Mouse (Mus musculus) limb, embryonic 14.5 days (tissue): ENCODE measurements around the gene Fut11. TPM values are rescaled to one million over a fixed set of nuclear protein-coding genes. Genes with fewer than 3 reads are reported as not detected.

Experiments used
- ATAC-seq: fragments of 200-750 bp; cut with Nextera tagmentation; 2 replicates; pipeline ENCODE4 v1.8.0; 2017; ENCODE audit warnings: low read depth, moderate number of reproducible peaks, moderate TSS enrichment; ENCODE audit not compliant: low FRiP score
- DNase-seq: peaks from one replicate; pipeline ENCODE4 v3.0.0-alpha.2; 2015; ENCODE audit warnings: low spot score
- H3K27ac ChIP-seq: fragments of 300-500 bp; sonication (generic); replicated peaks from 2 replicates; pipeline ENCODE4 v1.5.1; 2014; ENCODE audit warnings: low read depth, mild to moderate bottlenecking, low read length, moderate library complexity, mixed read lengths
- H3K27me3 ChIP-seq: fragments of 300-500 bp; sonication (generic); 2 replicates; pipeline ENCODE4 v1.6.1; 2014; ENCODE audit warnings: low read length, mixed read lengths; ENCODE audit not compliant: control insufficient read depth, insufficient read depth
- H3K36me3 ChIP-seq: fragments of 300-500 bp; sonication (generic); 2 replicates; pipeline ENCODE4 v1.6.1; 2014; ENCODE audit warnings: mild to moderate bottlenecking, low read length, moderate library complexity, mixed read lengths; ENCODE audit not compliant: control insufficient read depth, insufficient read depth
- H3K4me1 ChIP-seq: fragments of 300-500 bp; sonication (generic); 2 replicates; pipeline ENCODE4 v1.6.1; 2014; ENCODE audit warnings: antibody characterized with exemption, low read length, mixed read lengths; ENCODE audit not compliant: control insufficient read depth, insufficient read depth
- H3K4me2 ChIP-seq: fragments of 300-500 bp; sonication (generic); replicated peaks from 2 replicates; pipeline ENCODE4 v1.6.1; 2014; ENCODE audit warnings: low read depth, mild to moderate bottlenecking, low read length, moderate library complexity; ENCODE audit not compliant: severe bottlenecking
- H3K4me3 ChIP-seq: fragments of 300-500 bp; sonication (generic); replicated peaks from 2 replicates; pipeline ENCODE4 v1.5.1; 2014; ENCODE audit warnings: low read length
- H3K9ac ChIP-seq: fragments of 300-500 bp; sonication (generic); 2 replicates; pipeline ENCODE4 v1.6.1; 2014; ENCODE audit warnings: mild to moderate bottlenecking, low read depth, low read length, moderate library complexity; ENCODE audit not compliant: severe bottlenecking
- H3K9me3 ChIP-seq: fragments of 300-500 bp; sonication (generic); 2 replicates; pipeline ENCODE4 v1.6.1; 2016; ENCODE audit warnings: low read length; ENCODE audit not compliant: control insufficient read depth
- POLR2A ChIP-seq: fragments of 200-500 bp; IDR thresholded peaks from 2 replicates; pipeline ENCODE4 v1.8.0; 2012; ENCODE audit warnings: inconsistent platforms, mild to moderate bottlenecking, moderate library complexity, borderline replicate concordance; ENCODE audit not compliant: insufficient read depth, insufficient read length; ENCODE audit errors: extremely low read depth
- WGBS: fragments of 180-500 bp; shearing (Covaris S2); extraction: QIAGEN DNeasy Blood & Tissue Kit; methylation state at CpG from one replicate; pipeline ENCODE4 v1.1.7; 2014; 5-methylcytosine and 5-hydroxymethylcytosine counted together
- polyA plus RNA-seq, 2 experiments: library from polyadenylated mRNA; depleted of rRNA in 1 of 2; stranded (reverse) in 1 of 2; unstranded in 1 of 2; fragments of >200 nt; fragmentation: Nextera tagmentation in 1 of 2; extraction: Ambion mirVana in 1 of 2; gene quantifications; 2 replicates each; pipeline versions ENCODE4 v1.2.1 to v1.2.3; 2012 to 2014

Fut11 gene
- polyA plus RNA-seq, 2 experiments, result 22.6 to 26.9 TPM

- H3K4me3 ChIP-seq, result no peak overlapping the region
- no peak for TF ChIP-seq POLR2A
- 81% methylated on average over 10 of the region's 10 CpGs for WGBS
- H3K27me3 ChIP-seq, result no peaks in the 10 kb centered on the region
- H3K9ac ChIP-seq, result no peak overlapping the region
- H3K9me3 ChIP-seq, result no peaks in the 10 kb centered on the region
- DNase-seq (no peak), ATAC-seq (no peak)
- no peak overlapping the region for H3K27ac ChIP-seq
- peaks cover 98% of the 10 kb centered on the region for H3K36me3 ChIP-seq
- H3K4me2 ChIP-seq, result no peak overlapping the region
- no peaks in the 10 kb centered on the region for H3K4me1 ChIP-seq
Observed at GRCm38 (mm10) chr14:20718443-20718842, 23.7 kb downstream of the Fut11 start.

DNA sequence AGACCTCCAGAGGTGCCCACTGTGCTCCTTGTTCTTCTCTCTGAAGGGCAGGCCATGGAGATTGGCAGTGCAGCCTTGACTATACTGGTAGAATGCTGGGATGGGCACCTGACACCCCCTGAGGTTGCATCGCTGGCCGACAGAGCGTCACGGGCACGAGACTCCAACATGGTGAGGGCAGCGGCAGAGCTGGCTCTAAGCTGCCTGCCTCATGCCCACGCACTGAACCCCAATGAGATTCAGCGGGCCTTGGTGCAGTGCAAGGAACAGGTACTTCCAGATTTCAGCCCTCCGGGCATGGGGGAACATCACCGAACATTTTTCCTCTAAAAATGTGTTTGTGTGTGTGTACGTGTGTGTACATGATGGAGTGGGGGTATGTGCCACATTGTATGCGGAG, 25.0 kb downstream of the Fut11 start:
- H3K9me3 ChIP-seq, result no peaks in the 10 kb centered on the region
- ATAC-seq (no peak), DNase-seq (no peak)
- WGBS, result 92% methylated on average over 12 of the region's 12 CpGs
- no peak for TF ChIP-seq POLR2A
- H3K27ac ChIP-seq, result no peak overlapping the region
- no peaks in the 10 kb centered on the region for H3K4me1 ChIP-seq
- no peaks in the 10 kb centered on the region for H3K27me3 ChIP-seq
- no peak overlapping the region for H3K4me2 ChIP-seq
- no peak overlapping the region for H3K4me3 ChIP-seq
- peaks cover 98% of the 10 kb centered on the region for H3K36me3 ChIP-seq
- no peak overlapping the region for H3K9ac ChIP-seq

- H3K27me3 ChIP-seq, result no peaks in the 10 kb centered on the region
- TF ChIP-seq POLR2A, result no peak
- no peaks in the 10 kb centered on the region for H3K4me1 ChIP-seq
- no peak overlapping the region for H3K27ac ChIP-seq
- no peak overlapping the region for H3K4me3 ChIP-seq
- H3K36me3 ChIP-seq, result peaks cover 98% of the 10 kb centered on the region
- 87% methylated on average over 4 of the region's 4 CpGs for WGBS
- ATAC-seq (no peak), DNase-seq (no peak)
- H3K9me3 ChIP-seq, result no peaks in the 10 kb centered on the region
- H3K4me2 ChIP-seq, result no peak overlapping the region
- 0 out of 2 replicates have a peak overlapping the region, but pooled peaks have one; percentile 2 for H3K9ac ChIP-seq
Observed at GRCm38 (mm10) chr14:20721371-20721770, 26.6 kb downstream of the Fut11 start.

DNA sequence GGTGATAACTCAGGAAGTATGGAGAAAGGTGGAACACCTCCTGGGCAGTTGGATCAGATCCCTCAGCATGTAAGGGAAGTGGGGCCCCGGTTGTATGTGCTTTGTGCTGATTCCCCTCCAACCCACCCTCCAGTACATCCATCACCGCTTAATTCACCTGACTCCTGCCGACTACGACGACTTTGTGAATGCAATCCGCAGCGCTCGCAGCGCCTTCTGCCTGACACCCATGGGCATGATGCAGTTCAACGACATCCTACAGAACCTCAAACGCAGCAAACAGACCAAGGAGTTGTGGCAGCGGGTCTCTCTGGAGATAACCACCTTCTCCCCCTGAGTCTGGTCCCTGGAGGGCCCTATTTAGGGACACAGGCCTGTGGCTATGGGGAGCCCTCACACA, 28.2 kb downstream of the Fut11 start:
- H3K27ac ChIP-seq, result no peak overlapping the region
- ATAC-seq (no peak), DNase-seq (no peak)
- no peak overlapping the region for H3K4me3 ChIP-seq
- no peaks in the 10 kb centered on the region for H3K9me3 ChIP-seq
- peaks cover 96% of the 10 kb centered on the region for H3K36me3 ChIP-seq
- no peak overlapping the region for H3K9ac ChIP-seq
- no peak overlapping the region for H3K4me2 ChIP-seq
- no peaks in the 10 kb centered on the region for H3K27me3 ChIP-seq
- WGBS, result 93% methylated on average over 12 of the region's 12 CpGs
- H3K4me1 ChIP-seq, result no peaks in the 10 kb centered on the region
- no peak for TF ChIP-seq POLR2A

GRCm38 (mm10) chr14:20724043-20724442, 29.3 kb downstream of the Fut11 start:
- Histone ChIP-seq H3K4me3 (no peak overlapping the region), H3K27ac (no peak overlapping the region), H3K36me3 (peaks cover 95% of the 10 kb centered on the region), H3K27me3 (no peaks in the 10 kb centered on the region), H3K9ac (no peak overlapping the region), H3K4me1 (no peaks in the 10 kb centered on the region), H3K9me3 (no peaks in the 10 kb centered on the region), H3K4me2 (no peak overlapping the region)
- ATAC-seq, result no peak
- 23% methylated on average over 5 of the region's 5 CpGs for WGBS
- TF ChIP-seq POLR2A, result no peak
- peak; percentile 68 for DNase-seq

DNA sequence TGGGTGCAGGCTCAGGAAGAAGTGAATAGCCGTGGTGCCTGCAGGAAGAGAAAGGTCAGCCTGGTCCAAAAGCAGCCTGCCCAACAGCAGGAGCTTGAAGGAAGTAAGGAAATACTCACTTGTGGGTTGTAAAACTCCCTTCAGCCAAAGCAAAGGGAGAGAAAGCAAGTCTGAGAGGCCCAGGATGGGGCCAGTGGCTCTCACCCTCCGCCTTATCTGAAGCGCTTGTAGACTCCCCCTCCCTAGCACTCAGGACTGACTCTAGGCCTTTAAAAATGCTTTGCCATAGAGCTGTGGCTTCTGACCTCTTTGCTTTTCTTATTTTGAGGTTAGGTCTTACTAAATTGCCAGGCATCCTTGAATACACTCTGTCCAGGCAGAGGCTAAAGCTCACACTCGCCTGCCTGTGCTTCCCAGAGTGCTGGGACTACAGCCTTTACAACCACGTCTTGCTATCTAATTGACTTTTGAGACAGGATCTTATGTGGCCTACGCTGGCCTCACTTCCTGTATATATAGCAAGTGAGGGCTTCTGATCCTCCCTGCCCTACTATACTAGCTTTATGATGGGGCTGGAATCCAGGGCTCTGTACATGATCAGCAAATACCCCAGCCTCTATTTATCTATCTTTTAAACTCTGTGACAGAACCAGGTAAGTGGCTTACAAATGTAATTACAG, 31.0 kb downstream of the Fut11 start:
- no peak for TF ChIP-seq POLR2A
- no peaks in the 10 kb centered on the region for H3K27me3 ChIP-seq
- no peaks in the 10 kb centered on the region for H3K9me3 ChIP-seq
- no peak overlapping the region for H3K4me2 ChIP-seq
- H3K36me3 ChIP-seq, result peaks cover 94% of the 10 kb centered on the region
- 76% methylated on average over 6 of the region's 6 CpGs for WGBS
- H3K4me1 ChIP-seq, result no peaks in the 10 kb centered on the region
- ATAC-seq, result no peak
- DNase-seq, result no peak
- no peak overlapping the region for H3K9ac ChIP-seq
- no peak overlapping the region for H3K27ac ChIP-seq
- no peak overlapping the region for H3K4me3 ChIP-seq
